Mouse (Mus musculus) liver, embryonic 12.5 days (tissue): ENCODE data around the gene Cnih1. TPM values are rescaled to one million over a fixed set of nuclear protein-coding genes. Genes with fewer than 3 reads are reported as not detected.
"Not testable (repeated sequence)": the region's sequence is repeated elsewhere in the genome, so short reads cannot be mapped to it uniquely, and the experiment has no call there.

Source experiments
- ATAC-seq: fragments of 200-750 bp; cut with Nextera tagmentation; 2 replicates; pipeline ENCODE4 v1.8.0; 2017; ENCODE audit warnings: moderate number of reproducible peaks, mild to moderate bottlenecking, moderate library complexity
- H3K27ac ChIP-seq: fragments of 300-500 bp; sonication (generic); 2 replicates; pipeline ENCODE4 v1.5.1; 2016; ENCODE audit warnings: mild to moderate bottlenecking
- H3K27me3 ChIP-seq: fragments of 300-500 bp; sonication (generic); replicated peaks from 2 replicates; pipeline ENCODE4 v1.6.1; 2016; ENCODE audit warnings: mild to moderate bottlenecking, moderate library complexity
- H3K36me3 ChIP-seq: fragments of 300-500 bp; sonication (generic); 2 replicates; pipeline ENCODE4 v1.6.1; 2016; ENCODE audit warnings: mild to moderate bottlenecking, moderate library complexity
- H3K4me1 ChIP-seq: fragments of 300-500 bp; sonication (generic); 2 replicates; pipeline ENCODE4 v1.6.1; 2016
- H3K4me2 ChIP-seq: fragments of 300-500 bp; sonication (generic); 2 replicates; pipeline ENCODE4 v1.6.1; 2016; ENCODE audit warnings: mild to moderate bottlenecking, moderate library complexity
- H3K4me3 ChIP-seq: fragments of 300-500 bp; sonication (generic); 2 replicates; pipeline ENCODE4 v1.5.1; 2016; ENCODE audit warnings: mild to moderate bottlenecking, moderate library complexity
- H3K9ac ChIP-seq: fragments of 300-500 bp; sonication (generic); 2 replicates; pipeline ENCODE4 v1.6.1; 2016; ENCODE audit warnings: mild to moderate bottlenecking, moderate library complexity
- H3K9me3 ChIP-seq: fragments of 300-500 bp; sonication (generic); replicated peaks from 2 replicates; pipeline ENCODE4 v1.6.1; 2016; ENCODE audit warnings: mild to moderate bottlenecking, moderate library complexity
- WGBS: fragments of 180-500 bp; shearing (Covaris S2); methylation state at CpG from one replicate; pipeline ENCODE4 v1.1.7; 2016; ENCODE audit not compliant: insufficient replicate concordance; 5-methylcytosine and 5-hydroxymethylcytosine counted together
- polyA plus RNA-seq: library from polyadenylated mRNA; unstranded; fragments of >200 nt; fragmentation: Nextera tagmentation; extraction: Ambion mirVana; gene quantifications from 2 replicates; pipeline ENCODE4 v1.2.1, GENCODE M21; 2016

Gene Cnih1
- polyA plus RNA-seq, 1 experiment from 2014 or later: 116 TPM

- Histone ChIP-seq H3K9me3 (no peaks in the 10 kb centered on the region), H3K4me3 (no peak overlapping the region), H3K36me3 (no peaks in the 10 kb centered on the region), H3K27ac (no peak overlapping the region), H3K27me3 (no peaks in the 10 kb centered on the region), H3K4me2 (no peak overlapping the region), H3K9ac (no peak overlapping the region), H3K4me1 (peaks cover 7% of the 10 kb centered on the region; the same call in 1 of the 2 replicates)
- ATAC-seq: no peak
- 80% methylated on average over 8 of the region's 8 CpGs for WGBS
These were observed 32.4 kb downstream of the Cnih1 start for GRCm38 (mm10) chr14:46755851-46756250.

- not testable (repeated sequence) for ATAC-seq, H3K9me3 ChIP-seq, H3K27me3 ChIP-seq, H3K9ac ChIP-seq, H3K4me2 ChIP-seq, H3K4me1 ChIP-seq, H3K27ac ChIP-seq, H3K36me3 ChIP-seq, H3K4me3 ChIP-seq
- WGBS: 47% methylated on average over 10 of the region's 10 CpGs
These were observed 33.8 kb downstream of the Cnih1 start for GRCm38 (mm10) chr14:46754371-46754770.

DNA sequence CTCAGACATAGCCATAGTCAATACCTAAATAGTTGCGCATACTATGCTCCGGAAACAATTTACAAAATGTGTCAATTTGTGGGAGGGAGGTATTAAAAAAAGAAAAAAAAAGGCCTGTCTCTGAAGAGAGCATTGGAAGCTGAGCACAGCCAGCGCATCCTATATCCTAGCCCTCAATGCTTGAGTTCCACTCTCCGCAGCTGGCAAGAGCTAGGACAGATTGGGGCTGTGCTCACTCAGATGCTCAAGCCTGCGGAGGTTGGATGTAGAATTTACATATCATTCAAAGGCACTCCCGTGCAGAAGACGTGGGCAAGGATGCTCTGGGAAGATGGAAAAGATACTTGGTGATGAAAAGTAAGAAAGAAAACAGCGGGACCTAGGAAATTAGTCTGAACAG is 42.8 kb downstream of the Cnih1 start:
- no peak for ATAC-seq
- Histone ChIP-seq H3K9ac (no peak overlapping the region), H3K36me3 (no peaks in the 10 kb centered on the region), H3K27me3 (no peaks in the 10 kb centered on the region), H3K9me3 (no peaks in the 10 kb centered on the region), H3K4me2 (no peak overlapping the region), H3K27ac (no peak overlapping the region), H3K4me1 (no peaks in the 10 kb centered on the region), H3K4me3 (no peak overlapping the region)
- 82% methylated on average over 8 of the region's 8 CpGs for WGBS

GRCm38 (mm10) chr14:46742674-46743073 is 45.5 kb downstream of the Cnih1 start:
- 68% methylated on average over 2 of the region's 2 CpGs for WGBS
- H3K9ac ChIP-seq: no peak overlapping the region
- H3K36me3 ChIP-seq: no peaks in the 10 kb centered on the region
- no peaks in the 10 kb centered on the region for H3K27me3 ChIP-seq
- H3K9me3 ChIP-seq: no peaks in the 10 kb centered on the region
- no peak overlapping the region for H3K4me3 ChIP-seq
- H3K4me1 ChIP-seq: no peaks in the 10 kb centered on the region
- H3K4me2 ChIP-seq: no peak overlapping the region
- no peak for ATAC-seq
- no peak overlapping the region for H3K27ac ChIP-seq

DNA sequence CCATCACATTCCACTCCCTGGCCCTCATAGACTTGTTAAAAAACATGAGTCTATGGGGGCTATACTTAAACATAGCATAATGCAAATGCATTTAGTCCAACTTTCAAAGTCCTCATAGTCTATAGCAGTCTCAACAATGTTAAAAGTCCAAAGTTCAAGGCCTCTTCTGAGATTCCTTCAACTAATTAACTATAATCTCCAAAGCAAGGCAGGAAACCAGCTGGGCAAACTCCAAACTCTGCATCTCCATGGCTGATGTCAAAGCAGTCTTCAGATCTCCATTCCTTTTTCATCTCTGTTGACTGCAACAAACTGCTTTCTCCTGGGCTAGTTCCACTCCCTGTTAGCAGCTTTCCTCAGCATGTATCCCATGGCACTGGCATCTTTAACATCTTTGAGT is 50.9 kb downstream of the Cnih1 start:
- not testable (repeated sequence) for H3K36me3 ChIP-seq, H3K4me3 ChIP-seq, H3K9ac ChIP-seq, H3K4me1 ChIP-seq, ATAC-seq, H3K27ac ChIP-seq, H3K9me3 ChIP-seq, H3K27me3 ChIP-seq, H3K4me2 ChIP-seq

GRCm38 (mm10) chr14:46736366-46736765 is 51.8 kb downstream of the Cnih1 start:
- no peaks in the 10 kb centered on the region for H3K36me3 ChIP-seq
- no peaks in the 10 kb centered on the region for H3K4me1 ChIP-seq
- 69% methylated on average over 4 of the region's 4 CpGs for WGBS
- H3K27me3 ChIP-seq: no peaks in the 10 kb centered on the region
- no peak for ATAC-seq
- H3K4me2 ChIP-seq: no peak overlapping the region
- no peaks in the 10 kb centered on the region for H3K9me3 ChIP-seq
- no peak overlapping the region for H3K9ac ChIP-seq
- H3K4me3 ChIP-seq: no peak overlapping the region
- no peak overlapping the region for H3K27ac ChIP-seq

DNA sequence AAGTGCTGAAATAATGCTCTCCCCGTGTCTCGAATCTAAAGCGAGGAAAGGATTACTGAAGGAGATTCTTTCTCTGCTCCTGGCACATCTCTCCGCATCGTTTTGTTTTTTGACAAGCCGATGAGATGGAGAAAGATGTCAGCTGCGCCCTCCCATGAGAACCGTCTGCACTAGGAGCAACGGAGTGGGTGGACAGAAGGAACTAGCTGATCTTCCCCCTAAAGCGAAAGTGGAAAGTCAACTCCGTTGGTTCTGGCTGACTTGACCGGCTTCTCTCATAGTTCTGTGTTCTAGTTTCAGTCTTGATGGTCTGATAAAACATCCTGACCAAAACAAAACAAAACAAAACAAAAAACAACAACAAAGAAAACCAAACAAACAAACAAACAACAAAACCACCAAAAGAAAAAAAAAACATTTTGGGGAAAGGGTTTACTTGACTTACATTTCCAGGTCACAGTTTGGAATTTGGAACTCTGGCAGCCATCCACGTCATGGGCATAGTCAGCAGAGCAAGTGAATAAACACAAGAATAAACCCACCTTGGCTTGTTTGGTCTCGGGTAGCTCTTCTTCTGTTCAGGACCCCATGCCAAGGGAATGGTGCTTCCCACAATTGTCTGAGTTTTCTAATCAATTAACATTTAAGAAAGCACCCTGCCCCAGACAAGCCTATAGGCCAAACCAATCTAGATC is 53.3 kb downstream of the Cnih1 start:
- Histone ChIP-seq H3K36me3 (no peaks in the 10 kb centered on the region), H3K27ac (no peak overlapping the region), H3K9me3 (no peaks in the 10 kb centered on the region), H3K4me3 (no peak overlapping the region), H3K4me2 (no peak overlapping the region), H3K4me1 (no peaks in the 10 kb centered on the region), H3K27me3 (no peaks in the 10 kb centered on the region), H3K9ac (no peak overlapping the region)
- no peak for ATAC-seq
- 72% methylated on average over 14 of the region's 14 CpGs for WGBS

GRCm38 (mm10) chr14:46734262-46734661 is 53.9 kb downstream of the Cnih1 start:
- Histone ChIP-seq H3K4me3 (no peak overlapping the region), H3K9ac (no peak overlapping the region), H3K36me3 (no peaks in the 10 kb centered on the region), H3K27ac (no peak overlapping the region), H3K4me2 (no peak overlapping the region), H3K27me3 (no peaks in the 10 kb centered on the region), H3K9me3 (no peaks in the 10 kb centered on the region), H3K4me1 (no peaks in the 10 kb centered on the region)
- no peak for ATAC-seq
- 62% methylated on average over 5 of the region's 5 CpGs for WGBS

- Histone ChIP-seq H3K4me2 (no peak overlapping the region), H3K27ac (no peak overlapping the region), H3K4me1 (no peaks in the 10 kb centered on the region), H3K36me3 (no peaks in the 10 kb centered on the region), H3K9me3 (no peaks in the 10 kb centered on the region), H3K27me3 (no peaks in the 10 kb centered on the region), H3K9ac (no peak overlapping the region), H3K4me3 (no peak overlapping the region)
- WGBS: 54% methylated on average over 3 of the region's 3 CpGs
- no peak for ATAC-seq
These were observed 62.5 kb downstream of the Cnih1 start for GRCm38 (mm10) chr14:46725743-46726142.

Other genes starting within 250 kb of the Cnih1 start
- gene Cdkn3, start 27.9 kb downstream of the Cnih1 start, polyA plus RNA-seq: 98.8 and 99.0 TPM in 2 replicates
- 49.6 and 55.3 TPM in 2 replicates for gene Gmfb, start 33.8 kb upstream of the Cnih1 start, polyA plus RNA-seq
- gene Cgrrf1, start 43.7 kb upstream of the Cnih1 start, polyA plus RNA-seq: 20.6 and 21.7 TPM in 2 replicates
- gene Samd4, start 94.4 kb upstream of the Cnih1 start, polyA plus RNA-seq: 0.65 and 0.67 TPM in 2 replicates